Mouse (Mus musculus): ENCODE measurements around the gene Stx6. TPM values are rescaled to one million over a fixed set of nuclear protein-coding genes. Genes with fewer than 3 reads are reported as not detected.

Gene Stx6
- polyA plus RNA-seq, 1 experiment = 26.0 TPM

DNA sequence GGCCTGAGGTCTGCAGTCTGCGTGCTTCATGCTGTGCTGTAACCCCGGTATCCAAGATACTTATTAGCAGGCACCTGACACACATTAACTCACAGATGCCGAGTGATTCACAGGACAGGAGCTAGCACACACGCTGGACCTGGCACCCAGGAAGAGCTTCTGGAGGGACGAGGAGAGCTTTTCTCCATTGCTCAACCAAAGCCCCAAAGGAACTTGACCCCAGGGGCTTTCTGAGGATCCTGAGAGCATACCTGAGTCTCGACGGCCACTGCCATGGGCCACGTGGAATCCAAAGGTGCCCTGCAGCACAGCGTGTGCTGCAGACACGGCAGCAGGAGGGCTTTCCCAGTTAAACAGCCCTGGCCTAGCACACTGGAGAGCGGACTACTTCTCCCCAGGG is 57.8 kb downstream of the Stx6 start:
- Histone ChIP-seq H3K36me3 (ENCODE audit: control insufficient read depth, insufficient read depth) (no peaks in the 10 kb centered on the region), H3K27me3 (ENCODE audit: control insufficient read depth, insufficient read depth, insufficient read length) (no peaks in the 10 kb centered on the region), H3K79me2 (ENCODE audit: control insufficient read depth, insufficient read depth) (no peaks in the 10 kb centered on the region), H3ac (ENCODE audit: control insufficient read depth, insufficient read length) (no peak overlapping the region), H3K4me3 (no peak overlapping the region), H3K4me2 (ENCODE audit: low read depth) (peak overlapping the region; percentile 61)
- TF ChIP-seq MYOG (IDR thresholded peaks at IDR 0.05; ENCODE audit: control insufficient read depth in 1 of 3, insufficient read depth in 1 of 3, insufficient read length in 2 of 3, low read depth in 2 of 3) (no peak), TCF12 (IDR thresholded peaks at IDR 0.05; ENCODE audit: insufficient read depth, poor library complexity, severe bottlenecking) (no peak), SRF (IDR thresholded peaks at IDR 0.05; ENCODE audit: control insufficient read depth, insufficient read length, low read depth) (no peak), MYOD1 (IDR thresholded peaks at IDR 0.05; ENCODE audit: control insufficient read depth in 1 of 3, insufficient read length in 2 of 3, low read depth in 2 of 3) (no peak), USF1 (IDR thresholded peaks at IDR 0.05; ENCODE audit: low read depth) (no peak), REST (IDR thresholded peaks at IDR 0.05; ENCODE audit: insufficient read depth, insufficient read length) (no peak), TCF3 (IDR thresholded peaks at IDR 0.05; ENCODE audit: insufficient read length, low read depth) (no peak), CEBPB (IDR thresholded peaks at IDR 0.05; ENCODE audit: insufficient read depth, poor library complexity, severe bottlenecking) (no peak), E2F4 (IDR thresholded peaks at IDR 0.05; ENCODE audit: insufficient read depth) (no peak), POLR2A (IDR thresholded peaks at IDR 0.05; ENCODE audit: insufficient read length, low read depth) (no peak), MAX (IDR thresholded peaks at IDR 0.05; ENCODE audit: low read depth) (no peak), POLR2AphosphoS2 (IDR thresholded peaks at IDR 0.05; ENCODE audit: insufficient read length, low read depth) (no peak)

DNA sequence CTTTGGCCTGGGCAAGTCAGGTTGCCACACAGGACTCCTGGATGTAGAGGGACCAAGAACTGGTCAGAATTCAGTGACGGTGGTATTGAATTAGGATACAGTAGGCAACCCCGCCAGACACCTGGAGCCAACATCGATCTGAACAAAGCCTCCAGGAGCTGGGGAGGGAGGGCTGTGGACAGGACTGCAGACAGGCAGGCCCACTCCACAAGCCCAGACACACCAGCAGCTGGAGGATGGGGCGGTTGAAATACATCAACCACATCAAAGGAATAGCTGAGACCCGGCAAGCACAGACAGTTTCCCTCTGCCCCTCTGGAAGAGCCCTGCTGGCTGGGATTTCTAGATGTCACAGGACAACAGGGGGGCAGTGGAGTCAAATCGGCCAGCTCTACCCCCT is 58.3 kb downstream of the Stx6 start:
- peak in 2 of 3 experiments; percentile 26 to 34 for TF ChIP-seq MYOD1 (IDR thresholded peaks at IDR 0.05; ENCODE audit: control insufficient read depth in 1 of 3, insufficient read length in 2 of 3, low read depth in 2 of 3)
- TF ChIP-seq MAX (IDR thresholded peaks at IDR 0.05; ENCODE audit: low read depth) = no peak
- H3K4me3 ChIP-seq = no peak overlapping the region
- H3K79me2 ChIP-seq (ENCODE audit: control insufficient read depth, insufficient read depth) = no peaks in the 10 kb centered on the region
- H3K4me2 ChIP-seq (ENCODE audit: low read depth) = no peak overlapping the region
- H3K36me3 ChIP-seq (ENCODE audit: control insufficient read depth, insufficient read depth) = no peaks in the 10 kb centered on the region
- H3ac ChIP-seq (ENCODE audit: control insufficient read depth, insufficient read length) = no peak overlapping the region
- H3K27me3 ChIP-seq (ENCODE audit: control insufficient read depth, insufficient read depth, insufficient read length) = no peaks in the 10 kb centered on the region

DNA sequence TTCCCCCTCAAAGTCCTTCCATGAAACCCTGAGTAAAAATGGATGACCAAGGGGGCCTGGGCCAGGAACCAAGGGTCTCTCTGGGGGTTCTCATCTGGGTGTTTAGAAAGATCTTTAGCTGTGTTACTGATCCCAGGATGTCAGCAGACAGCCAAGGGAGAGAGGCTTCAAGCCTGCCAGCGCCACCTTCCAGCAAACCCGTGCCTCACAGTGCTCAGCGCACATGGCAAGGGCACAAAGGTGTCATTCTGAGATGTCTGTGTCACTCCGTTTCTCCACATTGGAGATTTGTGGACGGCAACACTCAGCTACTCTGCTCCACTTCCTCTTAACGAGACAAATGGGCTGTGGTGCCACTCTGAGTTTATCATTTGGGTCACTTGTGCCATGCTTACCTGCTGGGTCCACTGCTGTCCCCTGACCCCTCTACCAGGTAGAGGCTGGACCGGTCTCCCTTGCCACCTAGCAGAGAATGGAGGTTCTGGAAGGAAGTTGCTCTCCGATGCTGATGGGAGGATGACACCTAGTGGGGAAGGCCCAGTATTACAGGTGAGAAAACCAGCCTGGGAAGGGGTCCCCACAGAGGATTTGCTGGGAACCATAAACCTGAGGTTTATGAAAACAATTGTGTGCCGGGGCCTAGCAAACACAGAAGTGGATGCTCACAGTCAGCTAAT is 59.5 kb downstream of the Stx6 start:
- H3ac ChIP-seq (ENCODE audit: control insufficient read depth, insufficient read length) = no peak overlapping the region
- TF ChIP-seq MAX (IDR thresholded peaks at IDR 0.05; ENCODE audit: low read depth) (no peak), TCF12 (IDR thresholded peaks at IDR 0.05; ENCODE audit: insufficient read depth, poor library complexity, severe bottlenecking) (no peak), TCF3 (IDR thresholded peaks at IDR 0.05; ENCODE audit: insufficient read length, low read depth) (no peak), POLR2A (IDR thresholded peaks at IDR 0.05; ENCODE audit: insufficient read length, low read depth) (no peak), POLR2AphosphoS2 (IDR thresholded peaks at IDR 0.05; ENCODE audit: insufficient read length, low read depth) (no peak), REST (IDR thresholded peaks at IDR 0.05; ENCODE audit: insufficient read depth, insufficient read length) (no peak), MYOG (IDR thresholded peaks at IDR 0.05; ENCODE audit: control insufficient read depth in 1 of 3, insufficient read depth in 1 of 3, insufficient read length in 2 of 3, low read depth in 2 of 3) (no peak), MYOD1 (IDR thresholded peaks at IDR 0.05; ENCODE audit: control insufficient read depth in 1 of 3, insufficient read length in 2 of 3, low read depth in 2 of 3) (no peak), CEBPB (IDR thresholded peaks at IDR 0.05; ENCODE audit: insufficient read depth, poor library complexity, severe bottlenecking) (no peak), E2F4 (IDR thresholded peaks at IDR 0.05; ENCODE audit: insufficient read depth) (no peak), USF1 (IDR thresholded peaks at IDR 0.05; ENCODE audit: low read depth) (no peak), SRF (IDR thresholded peaks at IDR 0.05; ENCODE audit: control insufficient read depth, insufficient read length, low read depth) (no peak)
- no peaks in the 10 kb centered on the region for H3K27me3 ChIP-seq (ENCODE audit: control insufficient read depth, insufficient read depth, insufficient read length)
- H3K36me3 ChIP-seq (ENCODE audit: control insufficient read depth, insufficient read depth) = no peaks in the 10 kb centered on the region
- no peak overlapping the region for H3K4me2 ChIP-seq (ENCODE audit: low read depth)
- no peak overlapping the region for H3K4me3 ChIP-seq
- H3K79me2 ChIP-seq (ENCODE audit: control insufficient read depth, insufficient read depth) = no peaks in the 10 kb centered on the region

DNA sequence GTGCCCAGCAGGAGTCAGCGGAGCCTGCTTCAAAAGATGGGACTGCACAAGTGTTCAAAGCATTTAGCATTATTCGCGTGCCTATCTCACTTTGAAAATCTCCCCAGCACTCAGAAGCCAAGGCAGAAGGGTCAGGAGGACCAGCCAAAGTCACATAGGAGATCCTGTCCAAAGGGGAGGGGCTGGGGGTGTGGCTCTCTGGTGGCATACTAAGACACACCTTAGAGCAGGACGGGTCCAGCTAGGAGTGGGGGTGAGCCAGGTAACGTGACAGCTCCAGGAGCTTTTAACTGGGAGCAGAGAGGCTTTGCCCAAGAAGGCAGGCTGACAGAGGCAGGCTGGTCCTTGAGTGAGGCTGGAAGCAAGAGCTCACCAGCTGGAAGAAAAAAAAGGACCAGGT is 60.4 kb downstream of the Stx6 start:
- no peaks in the 10 kb centered on the region for H3K27me3 ChIP-seq (ENCODE audit: control insufficient read depth, insufficient read depth, insufficient read length)
- H3K79me2 ChIP-seq (ENCODE audit: control insufficient read depth, insufficient read depth) = no peaks in the 10 kb centered on the region
- no peak overlapping the region for H3K4me3 ChIP-seq
- no peak overlapping the region for H3ac ChIP-seq (ENCODE audit: control insufficient read depth, insufficient read length)
- TF ChIP-seq SRF (IDR thresholded peaks at IDR 0.05; ENCODE audit: control insufficient read depth, insufficient read length, low read depth) = no peak
- TF ChIP-seq CEBPB (IDR thresholded peaks at IDR 0.05; ENCODE audit: insufficient read depth, poor library complexity, severe bottlenecking) = no peak
- no peak for TF ChIP-seq MAX (IDR thresholded peaks at IDR 0.05; ENCODE audit: low read depth)
- TF ChIP-seq TCF12 (IDR thresholded peaks at IDR 0.05; ENCODE audit: insufficient read depth, poor library complexity, severe bottlenecking) = no peak
- H3K36me3 ChIP-seq (ENCODE audit: control insufficient read depth, insufficient read depth) = no peaks in the 10 kb centered on the region
- no peak overlapping the region for H3K4me2 ChIP-seq (ENCODE audit: low read depth)

DNA sequence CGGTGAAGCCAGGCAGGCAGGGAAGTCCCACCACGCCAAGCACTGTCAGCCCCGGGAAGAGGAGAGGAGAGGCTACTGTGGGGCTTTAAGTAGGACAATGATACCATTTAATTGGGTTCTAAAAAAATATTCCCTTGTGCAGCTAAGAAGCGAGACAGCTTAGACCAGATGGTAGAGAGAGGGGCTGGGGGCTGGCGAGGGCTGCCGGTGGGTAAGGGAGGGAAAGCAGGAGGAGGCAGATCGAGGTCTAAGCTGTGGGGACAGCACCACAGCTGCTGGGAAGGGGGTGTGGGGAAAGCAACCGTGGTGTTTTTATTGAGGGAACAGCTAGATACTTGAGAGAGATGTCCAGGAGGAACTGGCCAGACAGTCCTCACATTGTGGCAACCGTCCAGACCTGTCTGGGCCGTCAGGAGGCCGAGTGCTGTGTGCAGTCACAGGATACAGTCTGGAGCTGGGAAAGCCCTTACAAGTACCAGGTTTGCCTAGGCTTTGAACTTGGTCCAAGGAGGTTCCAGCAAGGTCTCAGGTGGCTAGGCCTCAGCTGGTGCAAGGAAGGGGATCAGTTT is 63.7 kb downstream of the Stx6 start:
- H3ac ChIP-seq (ENCODE audit: control insufficient read depth, insufficient read length) = no peak overlapping the region
- no peaks in the 10 kb centered on the region for H3K27me3 ChIP-seq (ENCODE audit: control insufficient read depth, insufficient read depth, insufficient read length)
- no peaks in the 10 kb centered on the region for H3K79me2 ChIP-seq (ENCODE audit: control insufficient read depth, insufficient read depth)
- H3K36me3 ChIP-seq (ENCODE audit: control insufficient read depth, insufficient read depth) = no peaks in the 10 kb centered on the region
- TF ChIP-seq TCF3 (IDR thresholded peaks at IDR 0.05; ENCODE audit: insufficient read length, low read depth) = no peak
- no peak for TF ChIP-seq MAX (IDR thresholded peaks at IDR 0.05; ENCODE audit: low read depth)
- no peak for TF ChIP-seq E2F4 (IDR thresholded peaks at IDR 0.05; ENCODE audit: insufficient read depth)
- TF ChIP-seq MYOG (IDR thresholded peaks at IDR 0.05; ENCODE audit: control insufficient read depth in 1 of 3, insufficient read depth in 1 of 3, insufficient read length in 2 of 3, low read depth in 2 of 3) = no peak
- no peak for TF ChIP-seq USF1 (IDR thresholded peaks at IDR 0.05; ENCODE audit: low read depth)
- no peak for TF ChIP-seq POLR2AphosphoS2 (IDR thresholded peaks at IDR 0.05; ENCODE audit: insufficient read length, low read depth)
- no peak for TF ChIP-seq TCF12 (IDR thresholded peaks at IDR 0.05; ENCODE audit: insufficient read depth, poor library complexity, severe bottlenecking)
- TF ChIP-seq SRF (IDR thresholded peaks at IDR 0.05; ENCODE audit: control insufficient read depth, insufficient read length, low read depth) = no peak
- TF ChIP-seq REST (IDR thresholded peaks at IDR 0.05; ENCODE audit: insufficient read depth, insufficient read length) = no peak
- TF ChIP-seq CEBPB (IDR thresholded peaks at IDR 0.05; ENCODE audit: insufficient read depth, poor library complexity, severe bottlenecking) = no peak
- TF ChIP-seq POLR2A (IDR thresholded peaks at IDR 0.05; ENCODE audit: insufficient read length, low read depth) = no peak
- no peak for TF ChIP-seq MYOD1 (IDR thresholded peaks at IDR 0.05; ENCODE audit: control insufficient read depth in 1 of 3, insufficient read length in 2 of 3, low read depth in 2 of 3)
- no peak overlapping the region for H3K4me2 ChIP-seq (ENCODE audit: low read depth)
- no peak overlapping the region for H3K4me3 ChIP-seq
